Mouse (Mus musculus): ENCODE data around the gene Wdfy2.

DNA sequence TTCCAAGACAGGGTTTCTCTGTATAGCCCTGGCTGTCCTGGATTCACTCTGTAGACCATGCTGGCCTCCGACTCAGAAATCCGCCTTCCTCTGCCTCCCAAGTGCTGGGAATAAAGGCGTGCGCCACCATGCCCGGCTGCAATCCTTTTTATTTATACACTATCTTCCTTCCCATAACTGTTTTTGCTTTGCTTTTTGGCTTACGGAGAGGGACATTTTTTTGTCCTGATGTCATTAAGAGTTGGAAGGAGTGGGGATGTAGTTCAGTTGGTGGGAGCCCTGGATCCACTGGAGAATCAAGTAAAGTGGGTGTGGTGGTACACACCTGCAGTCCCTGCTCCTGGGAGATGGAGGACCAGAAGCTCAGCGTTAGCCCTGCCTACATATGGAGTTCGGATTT lies 6.7 kb downstream of the Wdfy2 start:
- TF ChIP-seq MYOD1 (IDR thresholded peaks at IDR 0.05; ENCODE audit: control insufficient read depth in 1 of 3, insufficient read length in 2 of 3, low read depth in 2 of 3) = no peak
- no peak for TF ChIP-seq POLR2A (IDR thresholded peaks at IDR 0.05; ENCODE audit: insufficient read length, low read depth)
- TF ChIP-seq TCF12 (IDR thresholded peaks at IDR 0.05; ENCODE audit: insufficient read depth, poor library complexity, severe bottlenecking) = no peak
- TF ChIP-seq TCF3 (IDR thresholded peaks at IDR 0.05; ENCODE audit: insufficient read length, low read depth) = no peak
- TF ChIP-seq USF1 (IDR thresholded peaks at IDR 0.05; ENCODE audit: low read depth) = no peak

All from myocyte (in vitro differentiated cells).